Mouse (Mus musculus) right cerebral cortex, postnatal 14 days (tissue): Measurements from ENCODE around the gene Tjp2.
"Not testable (repeated sequence)": the region's sequence is repeated elsewhere in the genome, so short reads cannot be mapped to it uniquely, and the experiment has no call there.

ENCODE experiments used
- DNase-seq: peaks from one replicate; pipeline ENCODE4 v3.0.0; 2022

The Tjp2 gene

DNA sequence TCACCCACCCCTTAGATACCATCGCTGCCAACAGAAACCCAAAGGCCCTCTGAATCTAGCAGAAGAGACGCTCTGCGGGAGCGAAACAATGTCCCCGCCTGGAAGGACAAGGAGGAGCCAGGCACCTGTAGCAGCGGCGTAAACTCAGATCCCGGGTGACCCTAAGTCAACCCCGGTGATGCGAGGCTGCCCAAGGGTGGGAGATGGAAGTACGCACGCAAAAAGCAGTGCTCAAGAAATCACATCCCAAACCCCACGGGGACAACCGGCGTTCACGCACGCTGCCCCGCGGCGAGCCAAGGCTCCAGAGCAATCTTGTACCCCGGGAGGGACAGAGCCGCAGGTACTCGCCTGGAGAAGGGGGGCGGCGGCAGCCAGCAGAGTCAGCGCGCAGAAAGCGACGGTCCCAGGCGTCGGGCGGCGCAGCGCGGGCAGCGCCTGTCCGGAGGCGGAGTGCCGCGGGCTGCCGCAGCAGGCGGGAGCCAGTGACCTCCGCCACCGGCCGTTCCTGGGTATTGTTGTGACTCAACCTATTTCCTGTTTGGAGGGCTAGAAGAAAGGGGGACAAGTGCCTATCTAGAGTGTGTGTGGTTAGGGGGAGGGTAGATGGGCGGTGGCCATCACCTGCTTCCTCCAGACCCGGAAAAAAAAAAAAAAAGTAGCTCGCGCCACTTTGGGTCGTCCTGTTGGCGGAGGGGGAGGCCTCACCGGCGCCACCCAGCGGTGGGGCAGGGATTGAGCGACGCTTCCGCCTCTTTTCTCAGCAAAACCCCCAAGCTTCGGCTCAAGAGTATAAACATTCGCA is at the start of gene Tjp2:
Tjp2 (minus strand) TSS at position 531 of the 805 bp plus-strand sequence.
- DNase-seq: peak; percentile 30

DNA sequence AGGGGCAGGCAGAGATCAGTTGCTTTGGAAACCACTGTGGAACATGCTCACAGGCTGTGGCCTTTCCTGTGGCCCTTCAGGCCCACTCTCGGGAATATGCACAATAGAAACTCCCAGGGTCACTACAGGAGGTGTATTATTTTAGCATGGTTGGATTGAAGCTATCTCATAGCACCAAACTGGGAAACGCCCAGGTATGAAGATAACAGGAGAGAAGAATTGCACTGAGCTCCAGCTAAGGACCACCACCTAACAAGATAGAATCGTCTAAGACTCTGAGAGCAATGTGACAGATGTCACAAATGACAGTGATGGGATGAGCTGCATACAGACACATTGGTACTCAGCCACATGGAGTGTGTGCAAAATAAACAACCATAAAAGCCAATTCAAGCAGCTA is 49.5 kb upstream of the Tjp2 start:
- DNase-seq: no peak

DNA sequence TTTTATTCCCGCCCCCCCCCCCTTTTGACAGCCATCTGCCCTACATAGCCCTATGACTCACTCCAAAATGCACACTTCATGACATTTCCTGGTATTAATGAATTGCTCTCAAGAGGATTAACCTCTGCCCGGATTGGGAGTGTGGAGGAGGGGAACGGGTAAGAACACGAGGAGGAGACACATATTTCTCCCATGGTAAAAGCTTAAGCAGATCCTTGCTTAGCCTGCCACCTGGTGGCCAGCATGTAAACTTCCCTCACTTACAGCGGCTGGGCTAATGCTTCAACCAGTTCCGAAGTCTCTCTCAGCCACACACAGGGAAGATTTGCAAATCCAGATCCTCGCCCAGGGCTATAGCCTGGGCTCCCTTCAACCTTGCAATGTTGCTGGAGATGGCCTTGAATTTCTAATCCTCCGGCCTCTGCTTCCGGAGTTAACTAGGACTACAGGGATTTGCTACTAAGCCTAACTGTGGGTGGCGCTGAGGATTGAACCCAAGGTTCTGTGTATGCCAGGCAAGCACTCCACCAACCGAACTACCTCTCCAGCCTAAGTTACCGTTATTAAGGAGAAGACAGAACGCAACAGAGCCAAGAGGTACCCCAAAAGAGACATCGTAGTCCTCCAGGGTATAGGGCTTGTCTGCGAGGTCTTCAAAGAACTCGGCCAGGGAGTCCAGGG is 47.1 kb upstream of the Tjp2 start:
- DNase-seq: peak; percentile 86

DNA sequence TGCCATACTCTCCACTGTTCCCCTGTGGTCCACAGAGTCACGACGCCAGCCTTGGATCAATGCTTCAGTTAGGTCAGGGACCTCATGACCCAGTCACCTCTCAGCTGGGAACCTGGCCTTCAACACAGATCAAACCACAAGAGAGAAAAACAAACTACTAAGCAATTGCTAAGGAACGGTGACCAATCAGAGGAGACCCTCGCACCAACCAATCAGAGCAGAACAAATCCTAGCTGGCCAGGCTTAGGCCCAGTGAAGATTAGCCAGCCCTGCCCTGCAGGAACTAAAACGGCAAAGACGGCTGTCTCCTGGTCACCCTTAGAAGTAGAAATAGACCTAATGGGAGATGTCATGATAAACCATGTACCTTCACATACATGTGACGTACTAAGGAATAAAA is 46.5 kb upstream of the Tjp2 start:
- no peak for DNase-seq

DNA sequence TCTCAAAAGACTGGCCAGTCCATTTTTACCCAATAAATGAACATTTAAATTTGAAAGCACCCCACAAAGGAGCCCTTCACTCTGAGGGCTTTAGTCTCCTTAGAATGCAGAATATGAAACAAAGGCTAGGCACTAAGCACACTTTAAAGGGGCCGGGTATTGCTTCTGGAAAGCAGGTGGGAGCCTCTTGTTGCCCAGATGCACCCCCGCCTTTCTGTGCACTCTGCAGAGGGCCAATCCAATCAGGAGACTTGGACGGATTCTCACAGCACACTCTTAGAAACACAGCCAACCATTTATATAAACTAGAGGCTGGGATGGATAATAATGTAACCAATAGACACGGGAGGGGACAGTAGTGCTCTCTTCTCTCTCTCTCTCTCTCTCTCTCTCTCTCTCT is 43.7 kb upstream of the Tjp2 start:
- DNase-seq: no peak

DNA sequence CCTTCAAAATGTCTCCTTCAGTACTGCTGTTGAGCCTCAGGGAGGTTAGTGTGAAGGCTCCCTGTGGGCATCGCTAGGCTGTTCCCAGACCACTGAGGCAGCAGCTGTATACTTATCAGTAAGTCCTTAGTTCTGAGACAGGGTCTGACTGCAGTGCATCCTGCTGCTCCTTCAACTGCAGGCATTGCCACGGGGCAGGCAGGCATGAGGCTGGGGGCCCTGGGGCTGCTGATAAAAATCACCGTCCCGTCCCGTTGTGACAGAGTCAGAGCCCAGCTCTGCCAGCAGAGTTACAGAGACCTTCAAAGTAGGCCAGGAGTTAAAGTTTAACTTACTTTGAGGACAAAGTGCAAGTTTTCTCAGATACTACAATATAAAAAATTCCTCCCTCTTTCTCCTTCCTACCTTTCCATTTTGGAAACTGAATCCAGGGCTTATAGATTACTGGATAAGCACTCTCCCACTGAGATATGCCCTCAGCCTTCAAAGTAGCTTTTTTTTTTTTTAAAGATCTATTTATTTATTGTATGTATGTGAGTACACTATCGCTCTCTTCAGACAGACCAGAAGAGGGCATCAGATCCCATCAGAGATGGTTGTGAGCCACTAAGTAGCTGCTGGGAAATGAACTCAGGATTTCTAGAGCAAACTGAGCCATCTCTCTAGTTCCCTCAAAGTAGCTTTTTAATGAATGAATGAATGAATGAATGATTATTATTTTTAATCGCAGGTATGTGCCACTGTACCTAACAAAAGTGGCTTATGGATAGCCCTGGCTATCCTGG is 41.4 kb upstream of the Tjp2 start:
- no peak for DNase-seq

DNA sequence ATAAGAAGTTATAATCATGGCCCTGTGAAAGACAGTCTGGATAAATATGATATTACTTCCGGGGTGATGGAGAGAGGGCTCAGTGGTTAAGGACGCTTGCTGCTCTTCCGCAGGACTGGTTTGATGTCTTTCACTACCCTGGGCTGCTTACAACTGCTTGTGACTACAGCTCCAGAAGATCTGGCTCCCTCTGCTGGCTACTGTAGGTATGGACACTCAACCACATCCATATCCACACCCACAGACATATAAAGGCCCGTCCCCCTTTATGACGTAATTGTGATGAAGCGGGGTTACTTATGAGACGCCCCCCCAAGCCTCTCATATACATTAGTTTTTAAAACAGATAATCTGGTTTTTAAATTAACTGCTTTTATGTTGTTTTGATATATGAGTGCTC is 40.2 kb upstream of the Tjp2 start:
- peak; percentile 81 for DNase-seq

DNA sequence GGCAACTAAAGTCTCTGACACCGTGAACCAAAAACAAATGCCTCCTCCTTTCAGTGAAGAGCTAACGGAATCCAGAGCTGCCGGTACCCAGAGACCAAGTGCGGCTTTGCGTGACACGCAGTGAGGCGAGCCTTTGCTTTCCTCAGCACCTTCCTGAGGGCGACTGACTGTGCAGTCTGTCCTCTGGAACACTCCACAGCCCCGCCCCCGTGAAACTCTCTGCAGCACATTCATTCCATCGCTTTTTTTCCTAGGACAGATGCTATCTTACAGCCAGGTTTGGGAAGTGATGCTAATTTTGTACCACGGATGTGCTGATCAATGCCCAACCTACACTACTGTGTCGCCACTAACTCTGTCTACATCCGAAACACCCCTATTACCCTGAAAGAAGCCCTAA is 37.9 kb upstream of the Tjp2 start:
- DNase-seq: no peak

DNA sequence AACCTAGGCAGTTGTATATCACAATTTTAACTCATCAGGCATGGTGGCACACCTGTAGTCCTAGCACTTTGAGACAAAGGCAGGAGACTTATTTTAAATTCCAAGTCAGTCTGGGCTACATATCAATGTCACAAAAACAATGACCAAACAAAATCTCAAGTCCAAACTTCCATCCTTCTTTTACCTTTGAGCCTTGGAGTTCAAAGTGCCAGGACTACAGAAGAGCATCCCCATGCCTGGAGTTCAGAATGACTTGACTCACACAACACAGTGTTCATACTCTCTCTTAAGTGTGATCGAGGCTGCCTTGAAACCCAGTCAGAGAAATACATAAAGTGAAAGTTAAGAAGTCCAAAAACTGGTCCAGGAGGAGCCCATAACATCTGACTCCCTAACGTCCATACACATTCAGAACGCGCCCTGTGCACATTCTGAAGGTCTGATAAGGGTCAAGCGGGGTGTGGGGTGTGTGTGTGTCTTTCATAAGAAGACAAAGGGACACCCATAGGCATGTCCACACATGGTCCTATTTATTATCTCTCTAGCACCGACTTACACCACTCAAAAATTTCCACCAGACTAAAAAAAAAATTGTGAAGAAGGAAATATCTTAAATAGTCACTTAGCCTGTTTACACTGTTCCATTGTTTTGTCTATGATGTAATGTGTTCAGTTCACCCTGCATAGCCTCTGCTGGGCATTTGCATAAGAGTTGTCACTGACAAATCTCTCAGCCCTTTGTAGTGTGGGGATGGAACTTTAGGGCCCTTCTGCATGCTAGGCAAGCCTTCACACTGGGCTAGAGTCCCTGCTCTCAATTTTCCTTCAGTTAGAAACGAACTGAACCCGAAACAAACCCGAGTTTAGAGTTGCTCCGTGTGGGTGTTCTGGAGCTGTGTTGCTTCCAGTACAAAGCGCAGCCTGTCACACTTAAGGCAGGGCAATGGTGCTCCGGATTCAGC is 34.8 kb upstream of the Tjp2 start:
- no peak for DNase-seq

DNA sequence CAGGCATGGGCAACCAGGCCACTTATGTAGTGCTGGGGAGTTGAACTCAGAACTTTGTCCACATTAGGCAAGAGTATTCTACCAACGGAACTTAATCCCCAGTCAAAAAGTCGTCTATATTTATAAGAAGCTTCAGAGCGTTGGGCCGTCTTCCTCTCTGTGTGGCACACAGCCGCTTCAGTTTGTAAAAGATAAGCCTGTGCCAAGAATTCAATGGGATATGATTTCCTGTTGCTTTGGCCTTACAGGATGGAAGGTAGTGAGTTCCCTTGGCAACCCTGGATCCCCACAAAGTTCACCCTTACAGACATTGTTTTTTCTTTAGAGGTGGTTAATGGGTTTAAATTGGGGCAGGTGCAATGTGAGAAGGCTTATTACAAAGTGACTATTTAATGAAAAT is 33.5 kb upstream of the Tjp2 start:
- DNase-seq: no peak

DNA sequence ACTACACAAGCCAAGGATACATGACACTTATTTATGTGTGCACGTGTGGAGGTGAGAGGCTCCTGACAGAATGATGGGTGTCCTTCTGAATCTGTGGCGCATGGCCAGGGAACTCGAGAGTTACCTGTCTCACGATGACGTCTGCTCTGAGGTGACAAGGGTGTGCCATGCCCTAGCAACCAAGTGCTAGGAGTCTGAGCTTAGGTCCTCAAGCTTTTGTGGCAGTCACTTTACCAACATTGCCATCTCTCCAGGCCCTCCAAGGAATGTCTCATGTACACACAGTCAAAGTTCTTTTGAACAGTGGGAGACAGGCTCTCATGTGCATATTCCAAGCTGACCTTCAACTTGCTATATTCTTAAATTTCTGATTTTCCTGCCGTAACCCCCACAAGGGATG is 33.1 kb upstream of the Tjp2 start:
- DNase-seq: no peak

DNA sequence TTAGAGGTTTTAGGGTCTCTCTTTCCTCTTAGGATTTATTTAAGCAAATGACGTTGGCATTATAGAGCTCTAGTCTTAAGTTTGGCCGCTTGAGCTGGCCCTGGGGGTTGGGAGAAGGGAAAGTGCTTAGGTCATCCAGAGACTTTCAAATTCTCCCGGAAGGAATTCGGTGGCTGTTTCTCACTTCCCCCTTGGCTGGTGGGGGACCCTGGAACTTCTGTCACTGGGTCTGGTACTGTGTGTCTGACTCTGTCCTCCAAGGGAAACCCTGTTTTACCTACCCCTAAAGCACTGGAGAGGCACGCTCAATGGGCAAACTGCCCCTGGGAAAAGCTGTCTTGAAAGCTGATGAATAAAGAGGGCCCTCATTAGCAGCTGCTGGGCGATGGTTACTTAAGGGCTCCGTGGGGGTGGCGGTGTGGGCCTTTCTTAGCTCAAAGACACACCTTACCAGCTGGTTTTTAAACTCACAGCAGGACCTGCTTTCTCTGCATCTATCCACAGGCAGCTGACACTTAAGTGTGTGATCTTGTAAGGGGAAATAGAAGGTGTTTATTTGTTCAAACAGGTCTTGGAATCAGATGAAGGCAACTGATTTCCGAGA is 28.9 kb upstream of the Tjp2 start:
- DNase-seq: no peak

DNA sequence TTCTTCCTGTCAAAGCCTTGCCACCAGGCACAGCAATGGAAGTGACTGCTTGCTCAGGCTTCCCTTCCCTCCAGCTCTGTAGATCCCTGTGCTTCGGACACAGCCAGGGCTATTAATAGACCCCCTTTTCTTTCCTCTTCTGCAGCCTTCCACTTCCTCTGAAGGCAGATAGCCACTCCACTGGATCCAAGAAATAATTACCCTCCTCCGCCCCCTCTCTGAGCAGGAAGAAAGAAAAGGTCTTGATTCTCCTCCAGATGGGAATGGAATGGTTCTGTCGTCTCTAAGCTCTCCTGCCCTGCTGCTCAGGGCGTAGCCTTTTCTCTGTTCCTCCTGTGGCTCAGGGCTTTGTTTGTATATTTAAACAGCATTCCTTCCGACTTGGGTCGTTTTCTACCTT is 27.0 kb upstream of the Tjp2 start:
- DNase-seq: no peak

DNA sequence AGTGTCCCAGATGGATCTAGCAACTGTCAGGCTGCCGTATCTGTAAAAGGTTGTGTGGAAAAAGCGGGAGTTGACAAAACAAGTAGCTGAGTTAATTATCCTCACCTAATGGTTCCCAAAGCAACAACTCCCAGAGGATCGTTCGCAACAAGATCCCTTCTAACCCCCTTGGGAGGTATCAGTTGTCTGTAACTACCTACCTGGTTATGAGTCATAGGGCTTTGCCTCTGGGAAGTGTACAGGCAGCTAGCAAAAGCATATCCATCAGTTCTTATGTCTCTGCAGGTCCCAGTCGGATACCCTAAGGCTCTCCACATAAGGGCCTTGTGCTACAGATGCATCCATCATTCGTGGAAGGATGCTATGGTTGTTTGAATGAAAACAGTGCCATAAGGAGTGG is 18.5 kb upstream of the Tjp2 start:
- DNase-seq: no peak

DNA sequence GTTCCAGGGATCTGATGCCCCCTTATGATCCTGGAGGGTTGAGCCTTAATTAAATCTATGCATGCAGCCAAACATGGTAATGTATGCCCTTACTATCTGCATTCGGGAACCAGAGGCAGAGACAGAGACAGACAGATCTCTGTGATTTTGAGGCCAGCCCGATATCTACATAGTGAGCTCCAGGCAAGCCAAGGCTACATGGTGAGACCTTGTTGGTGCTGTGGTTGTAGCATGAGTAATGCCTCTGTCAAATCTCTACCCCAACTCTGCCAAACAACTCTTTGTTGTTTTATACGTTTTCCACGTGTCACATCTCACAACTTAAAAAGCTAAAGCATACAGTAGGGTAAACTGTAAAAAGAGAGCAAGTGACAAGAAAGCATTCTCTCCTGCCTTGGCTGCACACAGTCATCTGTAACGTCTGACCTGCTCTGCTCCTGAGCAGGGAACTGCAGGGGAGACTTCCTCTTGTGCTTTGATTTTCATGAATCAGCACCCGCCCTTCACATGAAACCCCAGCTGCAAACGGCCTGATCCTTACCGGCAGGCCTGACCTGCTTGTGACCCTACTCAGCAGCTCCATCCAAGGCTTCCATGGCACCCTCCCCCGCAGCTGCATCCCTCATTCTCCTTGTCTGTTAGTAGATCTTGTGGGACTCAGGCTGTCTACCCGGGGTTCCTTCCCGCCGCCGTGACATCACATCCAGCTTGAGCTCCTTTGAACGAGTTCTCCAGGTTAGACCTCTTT is 17.1 kb upstream of the Tjp2 start:
- DNase-seq: no peak

DNA sequence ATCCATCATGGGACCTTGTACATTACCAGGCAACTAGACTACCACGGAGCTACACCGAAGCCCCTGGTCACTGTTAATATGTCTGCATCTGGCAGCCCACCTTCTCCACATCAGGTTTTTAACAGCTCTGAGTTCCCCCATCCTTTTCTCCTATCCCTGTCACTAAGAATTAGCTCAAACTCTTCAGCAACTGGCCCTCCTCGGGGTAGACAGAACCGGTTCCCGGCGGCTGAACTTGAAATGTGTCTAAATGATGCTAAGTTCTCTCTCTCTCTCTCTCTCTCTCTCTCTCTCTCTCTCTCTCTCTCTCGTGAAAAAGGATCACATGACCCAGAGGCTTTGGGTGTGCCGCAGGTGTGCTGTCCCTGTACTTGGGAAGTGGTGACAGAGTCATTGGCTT is 16.4 kb upstream of the Tjp2 start:
- DNase-seq: no peak

DNA sequence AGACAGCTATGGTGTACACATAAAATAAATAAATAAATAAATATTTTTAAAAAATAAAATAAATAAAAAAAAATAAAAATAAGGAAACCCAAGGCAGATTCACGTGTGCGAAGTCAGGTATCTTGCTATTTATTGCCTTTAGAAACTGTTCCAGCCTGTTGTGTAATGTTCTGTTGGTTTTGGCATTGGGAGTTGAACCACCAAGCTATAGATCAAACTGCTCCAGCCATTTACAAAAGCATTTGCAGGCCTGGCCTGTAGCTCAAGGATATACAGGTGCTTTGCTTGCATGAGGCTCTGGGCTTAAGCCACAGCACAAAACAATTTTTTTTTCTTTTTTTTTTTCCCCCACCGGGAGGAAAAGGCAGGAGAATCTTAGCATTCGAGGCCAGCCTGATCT is 13.2 kb upstream of the Tjp2 start:
- DNase-seq: no peak

DNA sequence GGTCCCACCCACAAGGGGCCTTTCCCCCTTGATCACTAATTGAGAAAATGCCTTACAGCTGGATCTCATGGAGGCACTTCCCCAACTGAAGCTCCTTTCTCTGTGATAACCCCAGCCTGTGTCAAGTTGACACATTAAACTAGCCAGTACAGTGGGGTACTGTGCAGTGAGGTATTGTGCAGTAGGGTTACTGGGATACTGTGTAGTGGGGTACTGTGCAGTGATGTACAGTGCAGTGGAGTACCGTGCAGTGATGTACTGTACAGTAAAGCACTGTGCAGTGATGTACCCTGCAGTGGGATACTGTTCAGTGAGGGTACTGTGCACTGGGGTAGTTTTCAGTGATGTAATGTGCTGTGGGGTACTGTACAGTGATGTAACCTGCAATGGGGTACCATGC is 7.5 kb upstream of the Tjp2 start:
- DNase-seq: not testable (repeated sequence)

DNA sequence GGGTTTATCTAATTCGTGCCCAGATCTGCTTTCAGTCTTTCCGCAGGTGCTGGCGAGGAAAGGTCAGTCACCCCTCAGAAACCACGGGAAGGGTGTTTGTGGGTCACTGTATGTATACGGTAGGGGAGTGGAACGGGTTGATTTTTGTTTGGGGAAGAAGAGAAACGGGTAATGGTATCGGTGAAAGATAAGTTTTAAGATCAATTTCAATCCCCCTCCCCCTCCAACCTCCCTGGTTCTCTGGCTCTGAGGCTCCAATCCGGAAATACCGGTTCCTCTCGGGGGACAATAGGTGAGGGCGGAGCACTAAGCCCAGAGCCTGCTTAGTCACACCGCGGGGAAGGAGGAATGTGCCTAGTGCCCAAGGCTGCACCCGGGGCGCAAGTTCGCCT is 471 bp upstream of the Tjp2 start:
- no peak for DNase-seq

DNA sequence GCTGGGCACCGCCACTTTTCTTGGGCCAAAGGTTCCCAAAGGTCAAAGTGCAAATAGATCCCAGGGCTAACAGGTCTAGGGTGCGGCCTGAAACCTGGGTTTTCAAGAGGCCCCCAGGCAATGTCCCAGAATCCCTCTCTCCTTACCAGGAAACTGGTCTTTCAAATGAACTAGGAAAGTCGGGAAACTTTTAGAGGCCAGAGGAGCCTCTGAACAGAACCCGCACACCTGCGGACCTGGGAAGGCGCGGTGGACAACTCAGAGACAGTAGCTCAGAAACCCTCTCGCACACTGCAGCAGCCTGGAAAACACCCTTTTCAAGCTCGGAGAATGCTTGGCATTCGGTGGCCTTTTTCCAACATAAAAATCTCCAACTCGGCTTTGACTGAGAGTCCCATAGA is 979 bp downstream of the Tjp2 start:
- peak; percentile 13 for DNase-seq

DNA sequence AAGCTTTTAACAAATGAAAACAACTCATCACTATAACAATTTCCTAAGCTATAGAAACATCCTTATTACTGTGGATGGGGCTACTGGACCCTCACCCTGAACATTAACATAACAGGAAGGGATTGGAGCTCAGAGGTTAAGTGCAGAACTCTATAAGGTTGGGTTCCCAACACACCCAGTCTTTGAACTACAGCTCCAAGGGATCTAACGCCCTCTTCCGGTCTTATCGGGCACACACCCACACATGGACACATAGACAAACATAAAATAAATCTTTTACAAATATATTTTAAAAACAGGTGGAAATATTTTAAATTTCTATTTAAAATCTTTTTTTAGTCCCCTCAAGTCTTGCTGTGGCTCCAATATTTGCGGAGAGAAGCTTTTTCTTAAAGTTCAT is 3.4 kb downstream of the Tjp2 start:
- DNase-seq: no peak
